Mouse (Mus musculus) megakaryocyte, embryonic 14.5 days (primary cell): ENCODE data around the gene Hecw2. TPM values are rescaled to one million over a fixed set of nuclear protein-coding genes. Genes with fewer than 3 reads are reported as not detected.
A peak's percentile ranks its signal among the peaks of the same experiment; 100 is the strongest.

ENCODE experiments used
- H3K27me3 ChIP-seq: replicated peaks from 2 replicates; pipeline ENCODE3; 2012; ENCODE audit warnings: inconsistent platforms
- H3K36me3 ChIP-seq: replicated peaks from 2 replicates; pipeline ENCODE3; 2012; ENCODE audit warnings: low read length, inconsistent platforms, mixed read lengths
- H3K4me1 ChIP-seq: 2 replicates; pipeline ENCODE4 v1.6.1; 2012; ENCODE audit warnings: inconsistent platforms
- H3K4me3 ChIP-seq: replicated peaks from 2 replicates; pipeline ENCODE3; 2012; ENCODE audit warnings: moderate library complexity, mild to moderate bottlenecking, inconsistent platforms
- H3K9me3 ChIP-seq: 2 replicates; pipeline ENCODE4 v1.6.1; 2012; ENCODE audit warnings: inconsistent platforms
- FLI1 ChIP-seq: IDR thresholded peaks from 2 replicates; pipeline ENCODE4 v1.6.1; 2012; ENCODE audit warnings: low read length, inconsistent platforms, mixed read lengths
- GATA1 ChIP-seq: IDR thresholded peaks from 3 replicates; pipeline ENCODE4 v1.6.1; 2012; ENCODE audit warnings: mixed read lengths, low read length, inconsistent platforms, borderline replicate concordance
- polyA plus RNA-seq: library from polyadenylated mRNA; stranded (reverse); fragments of >175 nt; gene quantifications from 2 replicates; pipeline ENCODE4 v1.2.3, GENCODE M21; 2012; ENCODE audit warnings: low replicate concordance; ENCODE audit not compliant: insufficient read depth

The Hecw2 gene
- polyA plus RNA-seq, 1 experiment = not detected

- H3K4me3 ChIP-seq = no peak overlapping the region
- no peak for TF ChIP-seq FLI1
- TF ChIP-seq GATA1 = no peak
- no peaks in the 10 kb centered on the region for H3K27me3 ChIP-seq
- H3K4me1 ChIP-seq = peaks cover 71% of the 10 kb centered on the region
- H3K36me3 ChIP-seq = peaks cover 24% of the 10 kb centered on the region
- no peaks in the 10 kb centered on the region for H3K9me3 ChIP-seq
Observed at GRCm38 (mm10) chr1:53776176-53776905, 418.6 kb downstream of the Hecw2 start.

- H3K4me3 ChIP-seq = no peak overlapping the region
- no peaks in the 10 kb centered on the region for H3K9me3 ChIP-seq
- no peak for TF ChIP-seq FLI1
- TF ChIP-seq GATA1 = no peak
- H3K36me3 ChIP-seq = peaks cover 32% of the 10 kb centered on the region
- peaks cover 67% of the 10 kb centered on the region for H3K4me1 ChIP-seq
- H3K27me3 ChIP-seq = no peaks in the 10 kb centered on the region
Observed at GRCm38 (mm10) chr1:53775545-53775944, 419.4 kb downstream of the Hecw2 start.

GRCm38 (mm10) chr1:53775036-53775435, 419.9 kb downstream of the Hecw2 start:
- H3K4me1 ChIP-seq = peaks cover 67% of the 10 kb centered on the region
- no peaks in the 10 kb centered on the region for H3K9me3 ChIP-seq
- H3K36me3 ChIP-seq = peaks cover 36% of the 10 kb centered on the region
- TF ChIP-seq GATA1 (no peak), FLI1 (no peak)
- no peak overlapping the region for H3K4me3 ChIP-seq
- no peaks in the 10 kb centered on the region for H3K27me3 ChIP-seq

- H3K36me3 ChIP-seq = peaks cover 40% of the 10 kb centered on the region
- TF ChIP-seq FLI1 = no peak
- TF ChIP-seq GATA1 = no peak
- H3K27me3 ChIP-seq = no peaks in the 10 kb centered on the region
- peaks cover 64% of the 10 kb centered on the region for H3K4me1 ChIP-seq
- no peak overlapping the region for H3K4me3 ChIP-seq
- no peaks in the 10 kb centered on the region for H3K9me3 ChIP-seq
Observed at GRCm38 (mm10) chr1:53774571-53774970, 420.4 kb downstream of the Hecw2 start.

- H3K4me3 ChIP-seq = peak overlapping the region; percentile 86
- no peaks in the 10 kb centered on the region for H3K9me3 ChIP-seq
- H3K4me1 ChIP-seq = peaks cover 63% of the 10 kb centered on the region
- H3K36me3 ChIP-seq = peaks cover 46% of the 10 kb centered on the region
- H3K27me3 ChIP-seq = no peaks in the 10 kb centered on the region
- no peak for TF ChIP-seq GATA1
- no peak for TF ChIP-seq FLI1
Observed at GRCm38 (mm10) chr1:53773994-53774393, 421.0 kb downstream of the Hecw2 start.

GRCm38 (mm10) chr1:53772967-53773366, 422.0 kb downstream of the Hecw2 start:
- Histone ChIP-seq H3K9me3 (no peaks in the 10 kb centered on the region), H3K4me3 (no peak overlapping the region), H3K27me3 (no peaks in the 10 kb centered on the region), H3K36me3 (peaks cover 52% of the 10 kb centered on the region), H3K4me1 (peaks cover 58% of the 10 kb centered on the region)
- TF ChIP-seq GATA1 (no peak), FLI1 (no peak)

- Histone ChIP-seq H3K4me1 (peaks cover 48% of the 10 kb centered on the region), H3K9me3 (no peaks in the 10 kb centered on the region), H3K4me3 (no peak overlapping the region), H3K36me3 (peaks cover 56% of the 10 kb centered on the region), H3K27me3 (no peaks in the 10 kb centered on the region)
- TF ChIP-seq FLI1 (no peak), GATA1 (no peak)
Observed at GRCm38 (mm10) chr1:53771476-53771875, 423.5 kb downstream of the Hecw2 start.

- H3K4me3 ChIP-seq = no peak overlapping the region
- peaks cover 47% of the 10 kb centered on the region for H3K4me1 ChIP-seq
- peaks cover 88% of the 10 kb centered on the region for H3K36me3 ChIP-seq
- H3K27me3 ChIP-seq = no peaks in the 10 kb centered on the region
- TF ChIP-seq FLI1 (no peak), GATA1 (no peak)
- no peaks in the 10 kb centered on the region for H3K9me3 ChIP-seq
Observed at GRCm38 (mm10) chr1:53766112-53766511, 428.9 kb downstream of the Hecw2 start.

GRCm38 (mm10) chr1:53757316-53757715, 437.7 kb downstream of the Hecw2 start:
- Histone ChIP-seq H3K4me3 (no peak overlapping the region), H3K9me3 (no peaks in the 10 kb centered on the region), H3K36me3 (peaks cover 75% of the 10 kb centered on the region), H3K4me1 (peaks cover 17% of the 10 kb centered on the region), H3K27me3 (no peaks in the 10 kb centered on the region)
- TF ChIP-seq GATA1 = no peak
- no peak for TF ChIP-seq FLI1

Other genes starting within 250 kb of the Hecw2 start
- gene Ccdc150, start 55.5 kb upstream of the Hecw2 start, polyA plus RNA-seq = not detected in 2 replicates
- gene Gtf3c3, start 243.8 kb upstream of the Hecw2 start, polyA plus RNA-seq = 0.21 TPM in 1 of 2 replicates, not detected in the other